Mouse (Mus musculus) left cerebral cortex, adult 8-10 months (tissue): ENCODE measurements around the gene Mlph. TPM values are rescaled to one million over a fixed set of nuclear protein-coding genes. Genes with fewer than 3 reads are reported as not detected.

Source experiments
- DNase-seq, 2 experiments: peaks; one replicate each; pipeline ENCODE4 v3.0.0; 2022; ENCODE audit warnings: low spot score in 2 of 2
- total RNA-seq, 4 experiments: library from RNA; stranded (reverse); gene quantifications; 2 replicates each; pipeline ENCODE4 v1.2.4; 2022

Gene Mlph
- total RNA-seq = 1 to 10 TPM; 1.8 to 4.0 (median 2.7) TPM

GRCm38 (mm10) chr1:90914948-90915569, at the start of gene Mlph:
TSS of gene Mlph (plus strand) at chr1:90915085.
- DNase-seq = no peak

DNA sequence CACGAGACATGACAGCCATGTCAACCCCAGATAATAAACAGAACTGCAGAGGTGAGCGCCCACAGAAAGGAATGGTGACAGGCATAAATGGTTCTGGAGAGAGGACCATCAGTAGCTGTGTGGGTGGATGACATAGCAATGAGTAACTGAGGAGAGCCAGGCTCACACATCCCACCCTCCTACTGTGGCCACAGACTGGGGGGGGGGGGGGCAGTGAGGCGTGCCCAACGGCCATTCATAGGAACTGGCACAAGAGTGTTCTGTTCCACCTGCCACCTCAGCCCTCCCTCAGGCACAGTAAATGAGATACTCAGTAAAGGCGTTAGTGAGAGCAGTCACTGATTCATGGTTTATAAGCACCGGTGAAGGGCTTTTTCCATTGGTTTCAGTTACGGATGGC, 48.2 kb upstream of the Mlph start:
- no peak for DNase-seq

GRCm38 (mm10) chr1:90870581-90870980, 44.3 kb upstream of the Mlph start:
- DNase-seq = no peak

- DNase-seq = no peak
Observed at GRCm38 (mm10) chr1:90875371-90875770, 39.5 kb upstream of the Mlph start.

DNA sequence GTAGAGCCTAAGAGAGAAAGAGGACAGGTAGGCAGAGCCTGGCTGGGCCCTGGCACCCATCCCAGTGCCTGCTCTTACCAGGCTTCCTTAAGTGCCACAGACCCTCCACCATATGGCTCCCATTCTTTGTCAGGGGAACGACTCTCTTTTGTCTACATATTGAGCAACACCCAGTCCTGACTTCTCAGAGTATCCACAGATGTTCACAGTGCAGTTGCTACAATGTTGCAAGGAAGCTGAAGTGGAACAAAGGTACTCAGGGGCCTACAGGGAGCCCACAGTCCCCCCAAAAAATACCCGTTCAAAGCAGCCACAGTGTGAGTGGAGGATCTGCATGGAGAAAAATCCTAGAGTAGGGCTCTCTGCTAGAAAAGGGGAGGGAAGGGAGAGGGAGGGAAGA, 38.9 kb upstream of the Mlph start:
- DNase-seq = no peak

DNA sequence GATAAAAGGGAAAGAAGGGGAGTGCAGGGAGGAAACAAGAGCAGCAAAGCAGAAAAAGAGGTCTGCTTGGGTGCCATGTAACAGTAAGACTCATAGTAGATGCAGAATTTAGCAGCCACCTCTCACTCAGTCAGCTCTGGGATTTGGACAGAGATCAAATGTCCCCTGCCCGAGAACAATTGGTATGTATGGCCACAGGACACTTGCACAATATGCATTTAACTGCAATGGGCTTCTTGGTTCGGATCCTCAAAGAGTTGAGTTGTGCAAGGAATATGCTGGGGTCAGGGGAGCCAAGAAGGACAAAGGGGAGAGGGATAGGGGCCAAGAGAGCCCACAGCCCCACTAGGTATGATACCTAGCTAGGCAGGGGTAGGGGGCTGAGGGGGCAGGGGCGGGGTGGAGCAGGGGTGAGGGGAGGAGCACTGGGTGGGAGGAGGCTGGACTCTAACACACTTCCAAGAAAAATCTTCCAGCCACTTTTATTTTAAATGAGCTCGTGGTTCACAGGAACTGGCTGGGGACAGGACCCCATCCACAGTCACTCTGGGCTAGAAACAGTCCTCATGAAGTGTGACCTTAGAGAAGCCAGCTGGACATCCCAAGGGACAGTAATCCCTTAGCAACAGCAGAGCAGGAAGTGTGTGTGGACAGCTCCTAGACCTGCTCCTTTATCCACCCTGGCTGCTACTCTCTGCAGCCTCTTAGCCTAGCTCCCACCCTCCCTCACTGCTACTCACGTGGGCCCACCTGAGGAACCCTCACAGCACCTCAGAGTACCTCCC, 38.2 kb upstream of the Mlph start:
- DNase-seq = no peak

GRCm38 (mm10) chr1:90885771-90886460, 29.0 kb upstream of the Mlph start:
- DNase-seq = no peak

DNA sequence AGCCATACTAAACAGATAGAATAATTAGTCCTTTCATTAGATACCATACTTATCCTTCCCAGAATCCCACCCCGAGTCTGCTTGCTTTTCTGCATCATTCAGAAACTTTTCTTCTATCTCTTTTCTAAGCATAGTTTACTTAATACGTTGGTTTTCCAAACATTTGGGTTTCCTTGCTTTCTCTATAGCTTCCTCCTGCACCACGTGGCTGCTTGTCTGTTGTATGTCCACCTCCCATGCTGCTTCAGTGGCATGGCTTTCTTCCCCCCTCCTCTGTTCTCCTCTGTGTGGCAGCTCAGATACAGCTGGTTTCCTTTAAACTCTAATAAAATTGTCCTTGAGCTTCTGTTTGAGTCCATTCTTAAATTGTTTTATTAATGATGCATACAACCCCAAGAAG, 20.4 kb upstream of the Mlph start:
- no peak for DNase-seq

- DNase-seq = no peak
Observed at GRCm38 (mm10) chr1:90895004-90895403, 19.9 kb upstream of the Mlph start.

- DNase-seq = no peak
Observed at GRCm38 (mm10) chr1:90896281-90896680, 18.6 kb upstream of the Mlph start.

DNA sequence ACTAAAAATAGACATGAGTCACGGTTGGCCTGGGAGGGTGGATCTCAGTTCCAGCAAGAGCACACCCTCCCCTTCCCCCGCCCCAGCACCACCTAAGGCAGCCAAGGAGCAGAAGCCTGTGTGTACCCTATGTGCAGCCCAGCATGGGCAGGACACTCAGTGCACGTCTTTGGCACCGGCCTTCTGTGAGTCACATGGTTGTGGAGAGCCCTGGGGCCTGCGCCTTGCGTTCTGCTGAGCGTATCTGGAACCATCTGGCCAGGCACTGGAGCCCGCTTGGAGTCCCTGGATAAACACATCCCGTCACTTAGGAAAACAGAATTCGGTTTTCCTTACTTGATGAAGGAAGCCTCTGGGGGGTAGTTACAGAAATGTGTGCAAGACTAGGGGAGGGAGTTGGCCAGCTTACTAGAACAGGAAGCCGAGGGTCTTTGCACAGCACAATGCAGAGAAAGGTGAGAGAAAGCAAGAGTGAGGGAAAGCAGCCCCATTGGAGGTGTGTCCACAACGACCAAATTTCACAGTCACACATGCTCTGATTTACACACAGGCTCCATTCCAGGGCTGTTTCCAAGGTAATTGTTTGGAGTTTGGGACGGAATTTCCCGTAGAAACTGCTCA, 18.0 kb upstream of the Mlph start:
- no peak for DNase-seq

- DNase-seq = no peak
Observed at GRCm38 (mm10) chr1:90898012-90898411, 16.9 kb upstream of the Mlph start.

GRCm38 (mm10) chr1:90899816-90900215, 15.1 kb upstream of the Mlph start:
- no peak for DNase-seq

DNA sequence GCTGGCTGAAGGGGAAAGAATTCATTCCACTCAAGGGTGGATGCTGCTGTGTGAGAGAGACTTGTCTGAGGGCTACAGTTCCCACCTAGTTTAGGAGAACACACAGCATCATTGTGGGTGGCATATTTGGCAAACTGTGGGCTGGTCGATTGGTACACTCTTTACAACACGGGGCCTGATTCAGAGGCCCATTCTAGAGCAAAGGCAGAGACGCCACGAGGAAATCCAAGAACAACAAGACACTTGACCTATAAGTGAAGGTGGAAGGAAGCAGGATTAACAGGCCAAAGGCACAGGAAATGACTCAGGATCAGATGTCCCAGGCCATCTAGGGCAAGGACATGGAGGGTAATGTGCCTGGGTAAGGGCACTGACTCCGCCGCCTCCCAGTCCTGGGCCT, 14.5 kb upstream of the Mlph start:
- no peak for DNase-seq

DNA sequence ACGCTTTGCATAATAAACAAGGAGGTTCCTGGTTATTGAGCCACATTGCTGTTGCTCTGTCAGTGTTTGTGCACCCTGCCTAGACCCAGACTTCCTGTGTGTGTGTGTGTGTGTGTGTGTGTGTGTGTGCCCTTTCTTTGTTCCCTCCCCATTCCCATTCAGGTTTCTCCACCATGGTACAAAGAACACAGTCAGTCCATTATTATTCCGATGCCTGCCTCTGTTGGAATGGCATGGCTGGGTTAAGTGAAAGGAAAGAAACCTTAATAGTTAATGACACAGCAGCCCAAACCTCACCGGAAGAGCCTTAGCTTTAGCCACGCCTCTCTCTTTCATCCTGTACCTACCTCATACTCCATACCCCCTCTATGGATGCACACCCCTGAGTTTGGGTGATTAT, 13.6 kb upstream of the Mlph start:
- DNase-seq = no peak

DNA sequence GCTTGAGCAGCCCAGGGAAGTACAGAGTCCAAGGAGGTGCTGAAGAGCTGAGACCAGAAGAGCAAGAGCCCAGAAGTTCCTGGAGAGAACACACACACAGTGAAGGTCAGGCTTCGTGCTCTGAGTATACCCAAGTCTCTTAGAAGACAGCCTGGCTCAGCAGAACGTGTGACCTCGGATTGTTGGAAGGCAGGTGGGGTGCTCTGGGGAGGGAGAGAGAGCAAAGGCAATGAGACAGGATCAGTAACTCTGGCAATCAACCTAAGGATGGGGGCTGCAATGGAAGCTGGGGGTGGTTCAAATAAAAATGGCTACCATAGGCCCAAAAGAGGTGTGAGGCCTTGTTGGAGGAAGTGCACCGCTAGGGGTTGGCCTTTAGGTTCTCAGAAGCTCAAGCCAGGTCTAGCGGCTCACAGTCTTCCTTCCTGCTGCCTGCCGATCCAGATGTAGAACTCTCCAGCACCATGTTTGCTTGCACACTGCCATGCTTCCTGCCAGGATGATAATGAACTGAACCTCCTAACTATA, 13.1 kb upstream of the Mlph start:
- no peak for DNase-seq

DNA sequence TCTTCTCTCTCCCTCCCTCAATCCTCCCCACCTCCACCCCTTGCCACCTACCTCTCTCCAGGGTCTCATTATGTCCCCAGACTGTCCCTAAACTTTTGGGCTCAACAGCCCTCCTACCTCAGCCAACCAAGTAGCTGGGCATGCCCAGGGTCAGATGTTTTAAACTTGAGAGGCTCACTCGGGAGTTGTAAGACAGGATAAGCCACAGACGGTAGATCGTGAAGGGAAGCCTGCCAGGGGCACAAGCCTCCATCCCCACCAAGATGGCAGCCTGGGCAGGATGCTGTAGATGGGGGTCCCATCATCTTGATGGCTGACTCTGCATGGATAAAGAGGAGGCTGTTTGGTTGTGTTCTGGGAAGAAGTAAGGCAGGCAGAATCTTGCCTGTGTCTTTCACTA, 12.1 kb upstream of the Mlph start:
- no peak for DNase-seq

- DNase-seq = no peak
Observed at GRCm38 (mm10) chr1:90903211-90903945, 11.5 kb upstream of the Mlph start.

GRCm38 (mm10) chr1:90903971-90904458, 10.9 kb upstream of the Mlph start:
- peak; percentile 38 to 86 for DNase-seq

- DNase-seq = no peak
Observed at GRCm38 (mm10) chr1:90904729-90905404, 10.0 kb upstream of the Mlph start.
